Mouse (Mus musculus) neural tube, embryonic 15.5 days (tissue): ENCODE results near the gene Purb. TPM values are rescaled to one million over a fixed set of nuclear protein-coding genes. Genes with fewer than 3 reads are reported as not detected.
"Not testable (repeated sequence)": the region's sequence is repeated elsewhere in the genome, so short reads cannot be mapped to it uniquely, and the experiment has no call there.

Experiments used
- ATAC-seq: fragments of 200-750 bp; cut with Nextera tagmentation; 2 replicates; pipeline ENCODE4 v1.8.0; 2017; ENCODE audit warnings: mild to moderate bottlenecking, moderate TSS enrichment, moderate library complexity; ENCODE audit not compliant: low FRiP score
- H3K27ac ChIP-seq: fragments of 300-500 bp; sonication (generic); replicated peaks from 2 replicates; pipeline ENCODE4 v1.5.1; 2015; ENCODE audit warnings: mild to moderate bottlenecking, inconsistent platforms
- H3K27me3 ChIP-seq: fragments of 300-500 bp; sonication (generic); replicated peaks from 2 replicates; pipeline ENCODE4 v1.6.1; 2015; ENCODE audit warnings: inconsistent platforms
- H3K36me3 ChIP-seq: fragments of 300-500 bp; sonication (generic); 2 replicates; pipeline ENCODE4 v1.6.1; 2015; ENCODE audit warnings: inconsistent platforms
- H3K4me1 ChIP-seq: fragments of 300-500 bp; sonication (generic); 2 replicates; pipeline ENCODE4 v1.6.1; 2015; ENCODE audit warnings: inconsistent platforms
- H3K4me2 ChIP-seq: fragments of 300-500 bp; sonication (generic); 2 replicates; pipeline ENCODE4 v1.6.1; 2015; ENCODE audit warnings: inconsistent platforms, mild to moderate bottlenecking, moderate library complexity
- H3K4me3 ChIP-seq: fragments of 300-500 bp; sonication (generic); replicated peaks from 2 replicates; pipeline ENCODE4 v1.5.1; 2015; ENCODE audit warnings: mild to moderate bottlenecking, inconsistent platforms
- H3K9ac ChIP-seq: fragments of 300-500 bp; sonication (generic); replicated peaks from 2 replicates; pipeline ENCODE4 v1.6.1; 2015; ENCODE audit warnings: mild to moderate bottlenecking, inconsistent platforms
- H3K9me3 ChIP-seq: fragments of 300-500 bp; sonication (generic); replicated peaks from 2 replicates; pipeline ENCODE4 v1.6.1; 2016; ENCODE audit warnings: inconsistent platforms
- WGBS: fragments of 180-500 bp; shearing (Covaris S2); methylation state at CpG from one replicate; pipeline ENCODE4 v1.1.7; 2015; ENCODE audit warnings: mixed read lengths; 5-methylcytosine and 5-hydroxymethylcytosine counted together
- microRNA-seq: library from miRNA; unstranded; fragments of <30 nt; microRNA quantifications from one replicate; pipeline ENCODE4, GENCODE M21; 2017
- polyA plus RNA-seq: library from polyadenylated mRNA; unstranded; fragments of >200 nt; fragmentation: Nextera tagmentation; extraction: Ambion mirVana; gene quantifications from 2 replicates; pipeline ENCODE4 v1.2.1, GENCODE M21; 2015

Purb gene
- polyA plus RNA-seq, 1 experiment from 2014 or later, result 11.4 TPM

- Histone ChIP-seq H3K27me3 (no peaks in the 10 kb centered on the region), H3K4me3 (no peak overlapping the region), H3K9me3 (no peaks in the 10 kb centered on the region), H3K27ac (no peak overlapping the region), H3K9ac (no peak overlapping the region), H3K4me1 (0 out of 2 replicates have a peak, but pooled peaks cover under 1% of the 10 kb centered on the region), H3K4me2 (no peak overlapping the region), H3K36me3 (peaks cover 26% of the 10 kb centered on the region)
- WGBS, result 95% methylated on average over 2 of the region's 2 CpGs
- ATAC-seq, result no peak
These were observed 38.0 kb downstream of the Purb start for GRCm38 (mm10) chr11:6437667-6438066.

GRCm38 (mm10) chr11:6436442-6436841 is 39.3 kb downstream of the Purb start:
- Histone ChIP-seq H3K4me3 (no peak overlapping the region), H3K9ac (no peak overlapping the region), H3K27me3 (no peaks in the 10 kb centered on the region), H3K4me2 (no peak overlapping the region), H3K27ac (no peak overlapping the region), H3K9me3 (no peaks in the 10 kb centered on the region), H3K4me1 (no peaks in the 10 kb centered on the region), H3K36me3 (peaks cover 38% of the 10 kb centered on the region)
- 64% methylated on average over 8 of the region's 8 CpGs for WGBS
- ATAC-seq, result no peak

- ATAC-seq, result no peak
- 94% methylated on average over 7 of the region's 7 CpGs for WGBS
These were observed 45.5 kb downstream of the Purb start for GRCm38 (mm10) chr11:6430186-6430585.

GRCm38 (mm10) chr11:6420722-6421350 is 54.9 kb downstream of the Purb start:
- H3K9me3 ChIP-seq, result no peaks in the 10 kb centered on the region
- no peak overlapping the region for H3K4me2 ChIP-seq
- peaks cover 22% of the 10 kb centered on the region for H3K4me1 ChIP-seq
- peaks cover 45% of the 10 kb centered on the region for H3K36me3 ChIP-seq
- no peak overlapping the region for H3K27ac ChIP-seq
- no peak for ATAC-seq
- H3K27me3 ChIP-seq, result no peaks in the 10 kb centered on the region
- no peak overlapping the region for H3K9ac ChIP-seq
- WGBS, result 85% methylated on average over 2 of the region's 2 CpGs
- no peak overlapping the region for H3K4me3 ChIP-seq

More at GRCm38 (mm10) chr11:6430186-6430585, 45.5 kb downstream of the Purb start:
- Histone ChIP-seq H3K4me1 (no peaks in the 10 kb centered on the region), H3K4me2 (no peak overlapping the region), H3K9me3 (no peaks in the 10 kb centered on the region), H3K36me3 (peaks cover 64% of the 10 kb centered on the region), H3K4me3 (no peak overlapping the region), H3K27ac (no peak overlapping the region), H3K27me3 (no peaks in the 10 kb centered on the region), H3K9ac (no peak overlapping the region)

- 36% methylated on average over 1 of the region's 1 CpGs for WGBS
- no peaks in the 10 kb centered on the region for H3K27me3 ChIP-seq
- peaks cover 22% of the 10 kb centered on the region for H3K4me1 ChIP-seq
- no peak overlapping the region for H3K9ac ChIP-seq
- ATAC-seq, result no peak
- H3K27ac ChIP-seq, result no peak overlapping the region
- H3K9me3 ChIP-seq, result no peaks in the 10 kb centered on the region
- no peak overlapping the region for H3K4me3 ChIP-seq
- no peak overlapping the region for H3K4me2 ChIP-seq
- H3K36me3 ChIP-seq, result peaks cover 42% of the 10 kb centered on the region
These were observed 55.4 kb downstream of the Purb start for GRCm38 (mm10) chr11:6420283-6420703.

GRCm38 (mm10) chr11:6419156-6419555 is 56.6 kb downstream of the Purb start:
- 63% methylated on average over 4 of the region's 4 CpGs for WGBS
- ATAC-seq, H3K4me2 ChIP-seq, H3K9me3 ChIP-seq, H3K27ac ChIP-seq, H3K9ac ChIP-seq, H3K4me3 ChIP-seq, H3K27me3 ChIP-seq: not testable (repeated sequence)
- Histone ChIP-seq H3K36me3 (peaks cover 36% of the 10 kb centered on the region), H3K4me1 (peaks cover 32% of the 10 kb centered on the region)

GRCm38 (mm10) chr11:6418751-6419150 is 57.0 kb downstream of the Purb start:
- no peak for ATAC-seq
- Histone ChIP-seq H3K4me3 (no peak overlapping the region), H3K27ac (no peak overlapping the region), H3K4me1 (peaks cover 32% of the 10 kb centered on the region), H3K36me3 (peaks cover 36% of the 10 kb centered on the region), H3K4me2 (peak overlapping the region; percentile 84; the same call in 1 of the 2 replicates), H3K9ac (no peak overlapping the region), H3K27me3 (no peaks in the 10 kb centered on the region), H3K9me3 (no peaks in the 10 kb centered on the region)
- 88% methylated on average over 5 of the region's 5 CpGs for WGBS

Small RNA genes within 50 kb of the gene (microRNA-seq; reads per million reads assigned to microRNA genes)
- not detected for gene Gm22123

Other genes starting within 250 kb of the Purb start
- 0.09 and 0.11 TPM in 2 replicates for gene Npc1l1, start 245.8 kb downstream of the Purb start, polyA plus RNA-seq
- 70.7 and 77.2 TPM in 2 replicates for gene Ddx56, start 208.1 kb downstream of the Purb start, polyA plus RNA-seq
- gene Tmed4, start 201.0 kb downstream of the Purb start, polyA plus RNA-seq, result 110 and 114 TPM in 2 replicates
- 129 and 135 TPM in 2 replicates for gene Ogdh, start 184.3 kb downstream of the Purb start, polyA plus RNA-seq
- gene Zmiz2, start 86.8 kb downstream of the Purb start, polyA plus RNA-seq, result 24.8 and 28.3 TPM in 2 replicates
- gene Ppia, start 60.5 kb downstream of the Purb start, polyA plus RNA-seq, result 4,598 and 4,773 TPM in 2 replicates
- gene H2afv, start 31.5 kb downstream of the Purb start, polyA plus RNA-seq, result 183 and 240 TPM in 2 replicates
- gene Myo1g, start 45.0 kb upstream of the Purb start, polyA plus RNA-seq, result 0.37 and 6.2 TPM in 2 replicates
- gene Ccm2, start 71.0 kb upstream of the Purb start, polyA plus RNA-seq, result 96.2 and 107 TPM in 2 replicates
- gene Nacad, start 130.1 kb upstream of the Purb start, polyA plus RNA-seq, result 66.7 and 78.2 TPM in 2 replicates
- gene Tbrg4, start 150.2 kb upstream of the Purb start, polyA plus RNA-seq, result 34.2 and 39.9 TPM in 2 replicates
- not detected in 2 replicates for gene Wap, start 162.7 kb upstream of the Purb start, polyA plus RNA-seq
- 29.9 and 32.1 TPM in 2 replicates for gene Ramp3, start 182.6 kb upstream of the Purb start, polyA plus RNA-seq